Mouse (Mus musculus): ENCODE results near the gene Chn1. TPM values are rescaled to one million over a fixed set of nuclear protein-coding genes. Genes with fewer than 3 reads are reported as not detected.
A peak's percentile ranks its signal among the peaks of the same experiment; 100 is the strongest.

The Chn1 gene
- total RNA-seq, 2 experiments from 2014 or later: 1,276 to 1,294 TPM

DNA sequence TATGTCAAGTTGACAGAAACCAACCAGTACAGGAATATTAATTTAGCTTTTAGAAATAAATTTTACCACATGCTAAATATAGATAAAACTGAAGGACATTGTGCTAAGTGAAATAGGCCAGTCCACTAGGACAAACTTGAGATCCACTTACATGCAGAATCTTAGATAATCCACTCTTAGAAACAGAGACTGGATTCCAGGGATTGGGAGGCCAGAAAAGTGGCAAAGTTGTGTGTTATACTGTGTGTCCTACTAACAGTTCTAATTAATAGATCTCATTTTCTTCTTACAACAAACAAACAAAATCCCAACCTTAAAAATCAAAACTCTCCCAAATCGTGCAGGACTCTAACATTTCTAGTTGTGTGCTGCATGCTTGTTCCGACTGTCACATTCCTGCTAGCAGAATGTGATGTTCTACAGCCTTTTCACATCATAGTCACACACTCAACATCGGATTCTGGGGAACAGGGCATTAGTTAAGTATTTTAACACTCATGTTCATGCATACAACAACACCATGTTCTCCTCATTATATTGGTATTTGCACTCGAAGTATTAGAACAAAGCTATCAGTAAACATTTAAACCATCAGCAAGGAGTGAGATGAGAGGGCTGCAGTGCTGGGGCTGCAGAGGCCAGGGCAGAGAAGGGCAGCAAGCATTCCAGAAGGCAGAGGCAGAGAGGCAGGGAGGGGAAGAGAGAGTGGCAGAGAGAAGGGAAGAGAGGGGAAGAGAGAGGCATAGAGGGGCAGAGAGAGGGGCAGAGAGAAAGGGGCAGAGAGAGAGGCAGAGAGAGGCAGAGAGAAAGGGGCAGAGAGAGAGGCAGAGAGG, 120.9 kb downstream of the Chn1 start:
- DNase-seq (ENCODE audit: low spot score in 2 of 2): no peak

- DNase-seq (ENCODE audit: low spot score in 2 of 2): no peak
These were observed 137.5 kb downstream of the Chn1 start for GRCm38 (mm10) chr2:73637688-73638087.

DNA sequence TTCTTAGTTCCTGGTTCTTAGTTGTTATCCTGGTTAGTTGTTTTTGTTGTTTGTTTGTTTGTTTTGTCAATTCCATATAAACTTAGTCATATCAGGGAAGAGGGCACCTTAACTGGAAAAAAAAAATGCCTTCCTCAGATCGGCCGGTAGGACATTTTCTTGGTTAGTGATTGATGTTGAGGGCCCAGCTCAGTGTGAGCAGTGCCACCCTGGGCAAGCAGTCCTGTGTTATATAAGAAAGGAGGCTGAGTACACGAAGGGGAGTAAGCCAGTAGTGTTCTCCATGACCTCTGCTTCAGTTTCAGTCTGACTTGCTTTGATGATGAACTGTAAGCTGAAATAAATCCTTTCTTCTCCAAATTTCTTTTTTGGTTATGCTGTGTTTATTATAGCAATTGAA, 138.8 kb downstream of the Chn1 start:
- DNase-seq (ENCODE audit: low spot score in 2 of 2): no peak

DNA sequence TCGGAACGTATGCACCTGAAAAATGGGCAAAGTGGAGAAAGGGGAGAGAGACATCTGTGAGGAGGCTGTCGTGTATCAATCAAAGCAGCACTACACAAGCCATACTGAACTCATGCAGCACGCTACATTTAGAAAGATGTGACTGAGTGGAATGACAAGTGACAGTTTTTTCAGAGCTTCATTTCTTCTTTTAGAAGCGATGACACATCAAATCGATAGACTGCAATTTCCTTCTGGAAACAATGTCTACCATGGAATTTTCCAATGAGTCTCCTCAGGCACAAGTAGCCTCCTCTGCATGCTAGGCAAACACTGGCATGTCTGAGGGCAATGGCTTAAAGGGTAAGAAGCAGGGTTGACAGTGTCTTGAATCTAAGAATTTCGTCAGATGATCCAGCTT, 143.3 kb downstream of the Chn1 start:
- DNase-seq (ENCODE audit: low spot score in 2 of 2): no peak

- DNase-seq (ENCODE audit: low spot score in 2 of 2): no peak
These were observed 156.6 kb downstream of the Chn1 start for GRCm38 (mm10) chr2:73618486-73619052.

DNA sequence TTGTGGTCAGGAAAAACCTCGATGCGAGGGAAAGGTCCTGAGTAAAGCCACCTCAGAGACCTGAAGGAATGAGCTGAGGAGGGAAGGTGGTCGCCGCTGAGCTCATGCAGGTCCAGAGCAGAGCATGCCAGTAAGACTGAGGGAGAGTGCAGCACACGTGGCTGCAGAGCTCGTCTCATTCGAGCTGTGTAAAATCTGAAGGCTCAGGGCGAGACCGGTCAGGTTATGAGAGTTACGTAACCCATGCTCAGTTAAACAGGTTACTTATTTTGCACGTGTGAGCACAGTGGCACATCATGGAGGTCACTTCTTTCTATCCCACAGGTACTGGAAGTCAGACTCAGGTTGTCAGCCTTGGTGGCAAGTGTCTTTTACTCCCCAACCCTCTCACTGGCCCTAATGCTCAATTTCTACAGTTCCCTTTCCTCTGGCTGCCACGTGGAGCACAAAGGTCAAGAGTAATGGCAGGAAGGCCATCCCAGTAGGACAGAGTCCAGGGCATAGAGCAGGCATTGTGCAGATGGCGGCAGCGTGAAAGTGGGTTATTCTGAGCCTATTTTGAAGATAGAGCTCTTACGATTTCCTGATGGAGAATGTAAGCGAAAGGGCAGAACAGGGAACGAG, 158.6 kb downstream of the Chn1 start:
- no peak for DNase-seq (ENCODE audit: low spot score in 2 of 2)

DNA sequence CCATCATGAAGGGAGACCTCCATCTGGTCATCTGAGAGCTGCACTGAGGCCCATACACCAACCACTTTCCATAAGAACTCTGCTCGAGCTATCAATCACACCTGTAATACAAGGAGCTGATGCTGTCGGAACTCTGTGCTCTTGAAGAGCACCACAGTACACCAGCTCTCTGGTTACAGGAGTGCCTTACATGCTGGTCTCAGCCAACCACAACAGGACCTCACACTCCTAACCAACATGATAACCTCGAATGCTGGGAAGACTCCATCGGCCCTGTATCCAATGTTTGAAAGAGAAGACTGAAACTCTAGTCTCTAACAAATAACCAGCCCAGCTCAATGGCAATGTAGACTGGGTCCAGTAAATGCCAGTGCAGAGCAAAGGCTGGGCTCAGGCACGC, 159.7 kb downstream of the Chn1 start:
- no peak for DNase-seq (ENCODE audit: low spot score in 2 of 2)

- no peak for DNase-seq (ENCODE audit: low spot score in 2 of 2)
These were observed 160.8 kb downstream of the Chn1 start for GRCm38 (mm10) chr2:73614303-73614702.

DNA sequence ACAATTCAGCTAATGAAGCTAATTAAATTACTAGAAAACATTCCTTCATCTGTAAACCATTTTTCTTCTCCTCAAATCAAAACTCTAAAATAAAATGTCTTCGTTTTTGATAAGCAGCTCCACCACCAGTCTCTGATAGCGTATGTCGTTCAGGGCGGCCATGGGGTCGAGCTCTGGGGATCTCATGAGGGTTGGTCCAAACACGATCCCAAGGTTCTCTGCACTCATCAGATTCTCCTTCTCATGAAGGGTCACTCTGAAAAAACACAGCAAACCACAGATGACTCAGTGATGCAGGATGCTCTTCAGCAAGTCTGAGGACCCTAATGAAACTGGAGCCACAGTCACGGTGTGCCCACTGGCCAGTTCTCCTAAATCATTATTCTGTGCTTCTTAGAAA, 162.2 kb downstream of the Chn1 start:
- no peak for DNase-seq (ENCODE audit: low spot score in 2 of 2)

- no peak for DNase-seq (ENCODE audit: low spot score in 2 of 2)
These were observed 162.7 kb downstream of the Chn1 start for GRCm38 (mm10) chr2:73612367-73612914.

- peak in 1 of 2 experiments; percentile 80 for DNase-seq (ENCODE audit: low spot score in 2 of 2)
These were observed 163.3 kb downstream of the Chn1 start for GRCm38 (mm10) chr2:73611798-73612197.

GRCm38 (mm10) chr2:73609724-73610210, 165.4 kb downstream of the Chn1 start:
- no peak for DNase-seq (ENCODE audit: low spot score in 2 of 2)

GRCm38 (mm10) chr2:73609067-73609723, 166.0 kb downstream of the Chn1 start:
- no peak for DNase-seq (ENCODE audit: low spot score in 2 of 2)

DNA sequence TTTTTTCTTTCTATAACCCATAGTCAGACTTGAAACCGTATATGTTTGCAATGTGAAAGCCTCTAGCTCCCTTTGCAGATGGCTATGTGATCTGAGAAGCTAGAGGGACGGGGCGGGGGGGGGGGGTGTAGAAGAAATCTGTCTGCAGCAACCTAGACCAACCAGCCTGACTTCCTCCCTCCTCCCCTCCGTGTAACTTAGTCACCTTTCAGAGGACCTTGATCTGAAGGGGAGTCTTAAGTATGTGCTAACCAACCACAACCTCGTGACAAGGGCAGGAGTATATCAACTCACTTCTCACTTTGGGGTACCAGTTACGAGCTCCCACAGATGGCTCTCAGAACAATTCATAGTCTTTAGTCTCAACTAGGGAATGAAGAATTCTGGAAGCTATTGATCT, 166.8 kb downstream of the Chn1 start:
- DNase-seq (ENCODE audit: low spot score in 2 of 2): no peak

DNA sequence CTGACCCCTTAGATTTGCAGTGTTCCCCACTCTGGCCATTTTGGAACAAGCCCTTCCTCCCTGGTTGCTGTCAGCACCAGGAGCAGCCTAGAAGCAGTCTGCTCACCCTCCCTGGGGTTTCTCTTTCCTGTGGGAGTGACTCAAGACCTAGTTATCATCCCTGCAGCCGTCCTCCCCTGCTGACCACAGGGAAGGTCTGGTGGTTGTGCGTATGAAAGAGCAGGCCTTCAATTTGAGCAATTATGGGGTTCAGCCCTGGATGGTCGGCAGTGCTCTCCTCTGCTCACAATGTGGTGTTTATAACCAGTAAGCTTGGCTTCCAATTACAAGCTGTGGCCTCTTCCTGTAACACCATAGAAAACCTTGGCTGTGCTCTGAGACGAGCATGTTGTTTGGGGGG, 167.5 kb downstream of the Chn1 start:
- no peak for DNase-seq (ENCODE audit: low spot score in 2 of 2)

DNA sequence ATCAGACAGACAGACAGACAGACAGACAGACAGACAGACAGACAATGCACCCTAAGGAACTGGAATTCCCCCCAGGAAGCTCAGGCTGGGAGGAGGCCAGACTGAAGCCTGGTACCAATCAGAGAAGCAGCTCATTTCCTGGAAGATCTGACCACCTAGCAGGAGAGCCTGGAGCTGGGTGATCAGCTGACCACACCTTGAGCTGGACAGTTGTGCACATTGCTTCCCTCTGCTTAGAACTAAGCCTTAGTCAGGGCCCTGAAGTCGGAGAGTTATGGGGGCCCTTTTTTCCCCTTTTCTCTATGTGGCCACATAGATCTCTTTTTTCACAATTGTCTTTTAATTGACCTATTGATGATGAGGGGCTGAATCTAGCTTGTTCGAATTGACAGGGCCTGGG, 168.0 kb downstream of the Chn1 start:
- no peak for DNase-seq (ENCODE audit: low spot score in 2 of 2)

DNA sequence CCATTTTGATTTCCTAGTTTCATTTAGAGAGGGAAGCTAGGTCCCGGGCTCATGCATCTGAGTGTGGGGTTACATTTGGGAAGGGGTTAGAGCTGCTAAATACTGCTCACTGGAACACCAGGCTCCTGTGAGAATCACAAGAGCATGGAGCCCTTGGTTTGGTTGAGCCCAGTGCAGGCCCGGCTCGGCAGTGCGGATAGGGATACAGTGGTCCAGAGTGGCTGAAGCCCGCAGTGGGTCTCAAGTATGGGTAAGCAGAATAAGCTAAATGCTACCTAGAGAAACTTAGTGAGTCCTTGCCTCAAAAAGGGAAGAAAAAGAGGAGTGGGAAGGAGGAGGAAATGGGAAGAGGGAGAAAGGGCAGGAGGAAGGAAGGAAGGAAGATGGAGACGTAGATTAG, 168.5 kb downstream of the Chn1 start:
- no peak for DNase-seq (ENCODE audit: low spot score in 2 of 2)

- peak; percentile 76 to 90 for DNase-seq (ENCODE audit: low spot score in 2 of 2)
These were observed 170.1 kb downstream of the Chn1 start for GRCm38 (mm10) chr2:73605077-73605476.

- DNase-seq (ENCODE audit: low spot score in 2 of 2): no peak
These were observed 170.6 kb downstream of the Chn1 start for GRCm38 (mm10) chr2:73604579-73604978.

DNA sequence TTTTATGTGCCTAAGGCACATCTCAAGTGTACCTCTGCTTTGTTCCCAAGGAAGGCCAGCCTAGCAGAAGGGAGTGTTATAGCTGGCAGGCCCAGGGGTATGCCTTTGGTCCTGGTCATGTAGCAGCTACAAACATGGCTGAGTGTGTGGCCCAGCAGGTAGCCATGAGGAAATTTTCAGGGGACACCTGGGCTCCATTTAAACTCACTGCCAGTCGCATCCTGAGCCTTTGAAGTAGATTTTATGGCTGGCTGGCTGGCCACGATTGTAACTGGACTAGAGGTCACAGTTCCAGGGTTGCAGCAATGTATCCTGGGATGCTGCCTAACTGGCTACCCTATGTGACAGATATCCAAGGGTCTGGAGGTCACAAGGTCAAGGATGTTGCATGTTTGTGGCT, 174.5 kb downstream of the Chn1 start:
- DNase-seq (ENCODE audit: low spot score in 2 of 2): no peak

DNA sequence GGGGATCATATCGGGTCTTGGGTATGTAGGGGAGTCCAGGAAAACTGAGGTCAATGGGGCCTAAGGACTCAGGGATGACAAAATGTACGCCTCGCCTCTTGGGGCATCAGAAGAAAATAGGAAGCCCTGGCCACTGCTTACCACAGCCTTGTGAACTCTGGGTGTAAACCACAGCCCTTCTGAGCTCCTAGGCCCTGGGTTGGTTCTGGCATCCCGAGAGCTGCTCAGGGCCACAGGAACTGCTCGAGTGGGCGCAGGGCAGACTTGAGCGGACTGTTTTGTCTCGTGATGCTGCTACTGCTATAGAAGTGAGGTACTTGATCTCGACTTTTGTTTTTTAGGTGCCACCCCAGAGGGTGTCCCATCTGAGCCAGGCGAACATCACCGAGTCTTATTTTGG, 177.4 kb downstream of the Chn1 start:
- DNase-seq (ENCODE audit: low spot score in 2 of 2): no peak

All from layer of hippocampus, postnatal 14 days (tissue).